Mouse (Mus musculus) bone marrow macrophage, adult 2 months (primary cell): ENCODE measurements at regions not wholly inside any gene's neighbourhood (a gene's known extent, or its start where the extent isn't known, plus 50 kb on each side); places are given as distances from the start of the nearest gene placed in this dataset.

Experiments used
- CTCF ChIP-seq: IDR thresholded peaks from 2 replicates; pipeline ENCODE4 v1.5.1; 2012; ENCODE audit warnings: low read depth, mild to moderate bottlenecking, low read length, moderate library complexity
- POLR2A ChIP-seq: IDR thresholded peaks from 2 replicates; pipeline ENCODE4 v1.6.1; 2012; ENCODE audit warnings: mild to moderate bottlenecking, low read depth, low read length, borderline replicate concordance

- TF ChIP-seq CTCF (no peak), POLR2A (no peak)
Observed at GRCm38 (mm10) chr7:125182266-125182665, 262.2 kb upstream of the Kdm8 start.
